Comparison of ENCODE assay signal across 16 mouse cellular contexts in the genomic region with DNA sequence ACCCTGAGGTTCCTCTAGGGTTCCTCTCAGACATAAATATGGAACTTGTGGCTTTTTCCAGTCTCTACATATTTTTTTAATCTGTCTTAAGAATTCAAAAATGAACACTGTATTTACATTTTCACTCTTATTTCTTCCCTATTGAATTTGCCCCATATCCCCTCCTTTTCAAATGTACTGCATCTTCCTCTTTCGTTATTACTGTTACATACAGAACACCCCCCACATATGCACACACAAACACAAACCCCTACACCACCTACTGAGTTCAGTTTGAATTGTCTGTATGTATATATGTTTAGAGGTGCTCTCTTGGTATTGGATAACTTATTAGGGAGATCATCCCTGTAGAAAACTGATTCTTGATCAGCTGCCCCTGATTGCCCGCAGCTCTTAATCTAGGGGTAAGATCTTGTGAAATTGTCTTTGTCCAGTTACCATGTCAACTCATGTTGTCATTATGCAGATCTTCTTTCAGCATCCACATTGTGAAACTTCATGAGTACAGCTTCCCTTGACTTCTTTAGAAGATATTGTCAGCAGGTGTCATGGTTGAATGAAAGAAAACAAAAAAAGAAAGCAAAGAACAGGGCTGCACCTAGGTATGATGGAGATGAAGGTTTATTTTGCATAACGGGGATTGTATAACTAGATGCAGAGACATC.
"Had no signal": no experiment of that assay in that cellular context is flagged by ENCODE, and none has a peak within 500 bp of the region (broad histone marks: within the 10 kb centered on the region; RNA-seq: fewer than 3 reads in every experiment).

No protein-coding gene starts in this region.

- ATAC-seq: liver, postnatal 0 days; midbrain, embryonic 15.5 days had no signal

- H3K9ac ChIP-seq: liver, embryonic 15.5 days; liver, postnatal 0 days; lung, embryonic 15.5 days; midbrain, embryonic 12.5 days; midbrain, embryonic 15.5 days; neural tube, embryonic 12.5 days; stomach, embryonic 15.5 days had no signal

- H3K4me2 ChIP-seq: liver, embryonic 15.5 days; lung, embryonic 15.5 days; midbrain, embryonic 12.5 days; midbrain, embryonic 15.5 days; neural tube, embryonic 12.5 days; stomach, embryonic 15.5 days had no signal

- H3K4me1 ChIP-seq: liver, embryonic 15.5 days; lung, embryonic 15.5 days; stomach, embryonic 15.5 days had no signal

- H3K4me3 ChIP-seq: liver, embryonic 15.5 days; lung, embryonic 15.5 days; midbrain, embryonic 10.5 days; midbrain, embryonic 12.5 days; midbrain, embryonic 15.5 days; neural tube, embryonic 12.5 days; stomach, embryonic 15.5 days had no signal

- H3K9me3 ChIP-seq: liver, embryonic 15.5 days; lung, embryonic 15.5 days; midbrain, embryonic 10.5 days; midbrain, embryonic 12.5 days; midbrain, embryonic 15.5 days; neural tube, embryonic 12.5 days; stomach, embryonic 15.5 days had no signal

- DNase-seq: liver, postnatal 0 days; lung, adult 2 months; lung, postnatal 10 days; lung, postnatal 4 days; right cerebral cortex, postnatal 14 days; thymus, adult 2 months; thymus, postnatal 25 days; thymus, postnatal 4 days had no signal

- H3K27ac ChIP-seq: liver, embryonic 15.5 days; lung, embryonic 15.5 days; midbrain, embryonic 10.5 days; midbrain, embryonic 12.5 days; midbrain, embryonic 15.5 days; neural tube, embryonic 12.5 days; stomach, embryonic 15.5 days; stomach, postnatal 0 days had no signal

- H3K36me3 ChIP-seq: liver, embryonic 15.5 days; lung, embryonic 15.5 days; midbrain, embryonic 10.5 days; midbrain, embryonic 12.5 days; midbrain, embryonic 15.5 days; neural tube, embryonic 12.5 days; stomach, embryonic 15.5 days had no signal

- H3K27me3 ChIP-seq: liver, embryonic 15.5 days; lung, embryonic 15.5 days; midbrain, embryonic 12.5 days; midbrain, embryonic 15.5 days; neural tube, embryonic 12.5 days; stomach, embryonic 15.5 days had no signal
